Mouse (Mus musculus) intestine, embryonic 14.5 days (tissue): ENCODE measurements around the gene Cdc37. TPM values are rescaled to one million over a fixed set of nuclear protein-coding genes. Genes with fewer than 3 reads are reported as not detected.
A peak's percentile ranks its signal among the peaks of the same experiment; 100 is the strongest.

Experiments used
- ATAC-seq: fragments of 200-750 bp; cut with Nextera tagmentation; replicated peaks from 2 replicates; pipeline ENCODE4 v1.8.0; 2017; ENCODE audit warnings: low read depth, moderate number of reproducible peaks, moderate TSS enrichment, moderate library complexity; ENCODE audit not compliant: low FRiP score, low TSS enrichment
- DNase-seq: peaks from one replicate; pipeline ENCODE4 v3.0.0-alpha.2; 2018; ENCODE audit warnings: low spot score
- H3K27ac ChIP-seq: fragments of 300-500 bp; sonication (generic); 2 replicates; pipeline ENCODE4 v1.5.1; 2014; ENCODE audit warnings: low read depth, mild to moderate bottlenecking, control low read depth
- H3K27me3 ChIP-seq: fragments of 300-500 bp; sonication (generic); replicated peaks from 2 replicates; pipeline ENCODE4 v1.6.1; 2014; ENCODE audit warnings: low read length, control low read depth; ENCODE audit not compliant: control insufficient read depth, insufficient read depth
- H3K36me3 ChIP-seq: fragments of 300-500 bp; sonication (generic); 2 replicates; pipeline ENCODE4 v1.6.1; 2014; ENCODE audit warnings: low read length, control low read depth; ENCODE audit not compliant: control insufficient read depth, insufficient read depth
- H3K4me1 ChIP-seq: fragments of 300-500 bp; sonication (generic); replicated peaks from 2 replicates; pipeline ENCODE4 v1.6.1; 2014; ENCODE audit warnings: low read length, control low read depth, mixed read lengths; ENCODE audit not compliant: control insufficient read depth, insufficient read depth
- H3K4me2 ChIP-seq: fragments of 300-500 bp; sonication (generic); 2 replicates; pipeline ENCODE4 v1.6.1; 2014; ENCODE audit warnings: low read length
- H3K4me3 ChIP-seq: fragments of 300-500 bp; sonication (generic); 2 replicates; pipeline ENCODE4 v1.5.1; 2014; ENCODE audit warnings: low read depth, low read length, control low read depth, mixed read lengths
- H3K9ac ChIP-seq: fragments of 300-500 bp; sonication (generic); 2 replicates; pipeline ENCODE4 v1.6.1; 2014; ENCODE audit warnings: mild to moderate bottlenecking, low read length
- H3K9me3 ChIP-seq: fragments of 300-500 bp; sonication (generic); 2 replicates; pipeline ENCODE4 v1.6.1; 2016; ENCODE audit warnings: low read length, control low read depth; ENCODE audit not compliant: control insufficient read depth
- WGBS: fragments of 180-500 bp; shearing (Covaris S2); extraction: QIAGEN DNeasy Blood & Tissue Kit; methylation state at CpG from one replicate; pipeline ENCODE4 v1.1.7; 2014; 5-methylcytosine and 5-hydroxymethylcytosine counted together
- polyA plus RNA-seq: library from polyadenylated mRNA; unstranded; fragments of >200 nt; fragmentation: Nextera tagmentation; extraction: Ambion mirVana; gene quantifications from 2 replicates; pipeline ENCODE4 v1.2.1, GENCODE M21; 2014

Cdc37 gene
- polyA plus RNA-seq, 1 experiment from 2014 or later = 307 TPM

- Histone ChIP-seq H3K27me3 (no peaks in the 10 kb centered on the region), H3K4me3 (peak overlapping the region; percentile 35), H3K36me3 (no peaks in the 10 kb centered on the region), H3K9me3 (0 out of 2 replicates have a peak, but pooled peaks cover 3% of the 10 kb centered on the region), H3K4me2 (peak overlapping the region; percentile 90), H3K27ac (0 out of 2 replicates have a peak overlapping the region, but pooled peaks have one; percentile 81), H3K4me1 (peaks cover 31% of the 10 kb centered on the region), H3K9ac (peak overlapping the region; percentile 38)
- ATAC-seq = 0 out of 2 replicates have a peak, but pooled peaks have one; percentile 2
- 2% methylated on average over 11 of the region's 11 CpGs for WGBS
- DNase-seq = no peak
Observed at GRCm38 (mm10) chr9:21152715-21153114, 2.9 kb upstream of the Cdc37 start.

GRCm38 (mm10) chr9:21149077-21149653, 617 bp downstream of the Cdc37 start:
- peak overlapping the region; percentile 91 for H3K9ac ChIP-seq

GRCm38 (mm10) chr9:21148427-21148826, 1.4 kb downstream of the Cdc37 start:
- no peak for DNase-seq
- H3K27ac ChIP-seq = no peak overlapping the region
- H3K27me3 ChIP-seq = no peaks in the 10 kb centered on the region
- peaks cover 30% of the 10 kb centered on the region for H3K4me1 ChIP-seq
- ATAC-seq = no peak
- H3K4me2 ChIP-seq = peak overlapping the region; percentile 90
- H3K9me3 ChIP-seq = no peaks in the 10 kb centered on the region
- H3K36me3 ChIP-seq = peaks cover 30% of the 10 kb centered on the region
- H3K9ac ChIP-seq = no peak overlapping the region; the same call in 1 of the 2 replicates
- H3K4me3 ChIP-seq = peak overlapping the region; percentile 97

More at GRCm38 (mm10) chr9:21149077-21149653, 617 bp downstream of the Cdc37 start:
- Histone ChIP-seq H3K4me2 (peak overlapping the region; percentile 90), H3K4me1 (peaks cover 36% of the 10 kb centered on the region), H3K4me3 (peak overlapping the region; percentile 97), H3K36me3 (peaks cover 23% of the 10 kb centered on the region), H3K27ac (peak overlapping the region; percentile 59; the same call in 1 of the 2 replicates), H3K9me3 (no peaks in the 10 kb centered on the region), H3K27me3 (no peaks in the 10 kb centered on the region)
- ATAC-seq (no peak), DNase-seq (no peak)
- WGBS = 10% methylated on average over 8 of the region's 8 CpGs

GRCm38 (mm10) chr9:21146722-21147121, 3.1 kb downstream of the Cdc37 start:
- Histone ChIP-seq H3K4me2 (peak overlapping the region; percentile 40), H3K27ac (0 out of 2 replicates have a peak overlapping the region, but pooled peaks have one; percentile 33), H3K4me3 (peak overlapping the region; percentile 18; the same call in 1 of the 2 replicates), H3K36me3 (peaks cover 47% of the 10 kb centered on the region), H3K9me3 (no peaks in the 10 kb centered on the region), H3K9ac (peak overlapping the region; percentile 25; the same call in 1 of the 2 replicates), H3K4me1 (peaks cover 24% of the 10 kb centered on the region), H3K27me3 (no peaks in the 10 kb centered on the region)
- ATAC-seq (0 out of 2 replicates have a peak, but pooled peaks have one; percentile 15), DNase-seq (peak; percentile 73)
- whole genome bisulfite sequencing = 31% methylated on average over 10 of the region's 10 CpGs

- no peaks in the 10 kb centered on the region for H3K9me3 ChIP-seq
- H3K4me3 ChIP-seq = no peak overlapping the region
- H3K27me3 ChIP-seq = no peaks in the 10 kb centered on the region
- H3K27ac ChIP-seq = no peak overlapping the region
- no peak overlapping the region for H3K4me2 ChIP-seq
- 87% methylated on average over 4 of the region's 4 CpGs for WGBS
- ATAC-seq (no peak), DNase-seq (no peak)
- H3K4me1 ChIP-seq = peaks cover 24% of the 10 kb centered on the region
- H3K36me3 ChIP-seq = peaks cover 60% of the 10 kb centered on the region
- no peak overlapping the region for H3K9ac ChIP-seq
Observed at GRCm38 (mm10) chr9:21145431-21145830, 4.4 kb downstream of the Cdc37 start.

GRCm38 (mm10) chr9:21144361-21144760, 5.4 kb downstream of the Cdc37 start:
- Histone ChIP-seq H3K27ac (no peak overlapping the region), H3K4me1 (peaks cover 24% of the 10 kb centered on the region), H3K36me3 (peaks cover 71% of the 10 kb centered on the region), H3K9me3 (no peaks in the 10 kb centered on the region), H3K27me3 (no peaks in the 10 kb centered on the region), H3K4me3 (no peak overlapping the region), H3K4me2 (no peak overlapping the region), H3K9ac (no peak overlapping the region)
- DNase-seq (no peak), ATAC-seq (no peak)
- WGBS = 93% methylated on average over 3 of the region's 3 CpGs

- WGBS = 91% methylated on average over 14 of the region's 14 CpGs
- ATAC-seq (no peak), DNase-seq (no peak)
- no peak overlapping the region for H3K9ac ChIP-seq
- H3K36me3 ChIP-seq = peaks cover 92% of the 10 kb centered on the region
- H3K4me3 ChIP-seq = no peak overlapping the region
- H3K27me3 ChIP-seq = no peaks in the 10 kb centered on the region
- H3K9me3 ChIP-seq = no peaks in the 10 kb centered on the region
- H3K4me2 ChIP-seq = no peak overlapping the region
- no peak overlapping the region for H3K27ac ChIP-seq
- H3K4me1 ChIP-seq = peaks cover 8% of the 10 kb centered on the region
Observed at GRCm38 (mm10) chr9:21141922-21142321, 7.9 kb downstream of the Cdc37 start.

GRCm38 (mm10) chr9:21138386-21138785, 11.4 kb downstream of the Cdc37 start:
- Histone ChIP-seq H3K4me3 (no peak overlapping the region), H3K27me3 (no peaks in the 10 kb centered on the region), H3K9ac (no peak overlapping the region), H3K27ac (no peak overlapping the region), H3K9me3 (no peaks in the 10 kb centered on the region), H3K36me3 (peaks cover 61% of the 10 kb centered on the region), H3K4me2 (no peak overlapping the region), H3K4me1 (no peaks in the 10 kb centered on the region)
- DNase-seq = no peak
- WGBS = 76% methylated on average over 4 of the region's 4 CpGs
- ATAC-seq = no peak

- Histone ChIP-seq H3K4me2 (no peak overlapping the region), H3K4me3 (no peak overlapping the region), H3K27ac (no peak overlapping the region), H3K36me3 (peaks cover 49% of the 10 kb centered on the region), H3K27me3 (no peaks in the 10 kb centered on the region), H3K9ac (no peak overlapping the region), H3K9me3 (no peaks in the 10 kb centered on the region), H3K4me1 (no peaks in the 10 kb centered on the region)
- 50% methylated on average over 3 of the region's 3 CpGs for WGBS
- DNase-seq = peak; percentile 82
- peak; percentile 13; the same call in 1 of the 2 replicates for ATAC-seq
Observed at GRCm38 (mm10) chr9:21137229-21137628, 12.6 kb downstream of the Cdc37 start.
